Mouse (Mus musculus) retina, embryonic 14.5 days (tissue): ENCODE data around the gene Hs6st1.

Experiments
- DNase-seq: peaks from one replicate; pipeline ENCODE4 v3.0.0-alpha.2; 2015; ENCODE audit warnings: low spot score

Hs6st1 gene

DNA sequence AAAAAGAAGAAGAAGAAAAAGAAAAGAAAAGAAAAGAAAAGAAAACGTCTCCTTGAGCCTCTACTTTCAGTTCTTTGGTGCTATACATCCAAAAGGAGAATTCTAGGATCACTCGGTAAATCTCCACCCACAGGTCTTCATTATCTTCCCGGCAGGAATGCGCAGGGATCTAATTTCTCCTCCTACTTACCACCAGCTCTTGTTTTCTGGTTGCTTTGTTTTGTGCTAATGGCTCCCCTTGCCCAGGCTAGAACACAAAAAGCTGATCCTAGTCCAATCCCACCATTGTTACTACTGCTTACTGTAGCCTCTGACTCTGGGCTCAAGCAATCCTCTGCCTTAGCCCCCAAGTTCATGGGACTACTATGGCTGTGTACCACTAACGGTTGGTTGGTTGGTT is 16.9 kb downstream of the Hs6st1 start:
- DNase-seq: no peak

DNA sequence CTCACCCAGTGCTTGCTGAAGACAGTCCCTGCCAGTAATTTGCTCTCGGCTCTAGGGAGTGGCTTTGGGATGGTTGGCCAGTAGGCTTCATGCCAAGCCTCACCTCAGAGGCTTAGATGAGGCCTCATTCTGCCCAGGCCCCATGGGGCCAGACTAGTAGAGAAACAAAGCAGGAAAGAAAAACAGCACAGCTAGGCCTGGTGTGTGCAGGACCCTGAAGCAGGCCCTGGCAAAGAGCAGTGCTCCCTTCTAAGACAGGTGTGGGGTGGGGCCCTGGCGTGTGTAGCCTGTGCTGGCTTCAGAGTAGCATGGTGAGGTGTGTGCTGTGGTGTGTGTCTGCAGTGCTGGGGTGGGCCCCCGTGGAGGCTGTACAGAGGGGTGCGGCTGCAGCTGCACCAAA is 20.2 kb downstream of the Hs6st1 start:
- DNase-seq: no peak

DNA sequence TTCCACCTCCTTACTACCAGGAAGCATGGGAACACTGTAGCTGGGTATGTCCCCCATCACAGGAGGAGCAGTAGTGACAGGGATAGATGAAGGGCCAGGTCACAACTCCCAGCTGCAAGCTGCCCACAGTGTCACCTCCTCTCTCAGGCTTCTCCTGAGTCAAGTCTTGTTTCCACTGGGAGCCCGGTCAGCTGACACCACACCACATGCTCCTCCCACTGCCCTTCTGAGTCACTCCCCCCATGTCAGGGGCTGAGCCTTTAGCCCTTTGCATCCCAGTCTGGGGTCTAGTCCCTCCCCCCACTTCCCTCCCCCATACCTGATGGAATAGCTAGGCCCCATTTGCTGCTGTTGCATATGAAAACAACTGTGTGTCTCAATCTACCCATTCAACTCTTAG is 21.3 kb downstream of the Hs6st1 start:
- DNase-seq: no peak

DNA sequence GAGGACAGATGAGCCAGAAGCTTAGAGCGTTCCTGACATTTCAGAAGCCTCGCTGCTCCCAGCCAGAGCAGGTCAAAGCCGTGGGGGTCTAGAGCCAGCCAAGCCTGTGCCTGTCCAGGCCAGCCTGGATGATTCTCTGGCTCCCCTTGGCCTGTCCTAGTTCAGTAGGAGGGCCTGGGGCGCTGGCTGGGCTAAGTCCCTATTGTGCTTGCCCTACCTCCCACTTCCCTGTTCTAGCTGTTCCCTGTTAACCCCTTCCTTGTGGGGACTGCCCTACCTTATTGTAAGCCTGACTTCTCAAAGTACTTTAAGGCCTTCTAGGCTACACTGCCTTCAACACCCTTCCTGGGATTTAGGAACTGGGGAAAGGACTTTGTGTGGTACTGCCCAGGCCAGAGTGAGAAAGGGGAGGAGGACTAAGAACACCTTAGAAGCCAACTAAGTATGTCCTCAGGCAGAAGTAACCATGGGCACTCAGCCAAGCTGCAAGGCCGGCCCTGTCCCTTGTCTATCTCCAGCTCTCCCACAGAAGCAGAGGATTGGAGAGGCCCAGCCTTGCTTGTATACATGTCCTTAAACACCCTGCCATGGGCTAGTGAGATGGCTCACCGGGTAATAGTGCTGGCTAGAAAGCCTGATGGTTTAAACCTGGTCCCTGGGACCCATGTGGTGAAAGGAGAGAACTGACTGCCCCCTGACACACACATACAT is 22.0 kb downstream of the Hs6st1 start:
- no peak for DNase-seq

DNA sequence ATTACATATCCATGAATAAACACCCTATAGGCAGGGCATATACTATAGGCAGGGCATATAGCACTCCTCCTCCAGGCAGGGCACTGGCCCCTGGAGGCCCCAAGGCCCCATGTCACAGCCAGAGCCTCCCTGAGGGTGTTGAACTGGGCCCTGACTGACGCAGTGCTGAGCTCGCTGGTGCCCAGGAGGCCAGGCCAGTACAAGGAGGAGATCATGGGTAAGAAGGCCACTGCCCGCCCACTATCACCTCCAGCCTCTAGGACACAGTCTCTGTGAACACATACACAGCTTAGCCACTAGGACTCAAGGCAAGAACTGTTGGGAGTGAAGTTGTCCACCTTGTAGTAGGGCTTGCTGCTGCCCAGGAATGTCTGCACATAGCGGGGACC is 22.5 kb downstream of the Hs6st1 start:
- no peak for DNase-seq

DNA sequence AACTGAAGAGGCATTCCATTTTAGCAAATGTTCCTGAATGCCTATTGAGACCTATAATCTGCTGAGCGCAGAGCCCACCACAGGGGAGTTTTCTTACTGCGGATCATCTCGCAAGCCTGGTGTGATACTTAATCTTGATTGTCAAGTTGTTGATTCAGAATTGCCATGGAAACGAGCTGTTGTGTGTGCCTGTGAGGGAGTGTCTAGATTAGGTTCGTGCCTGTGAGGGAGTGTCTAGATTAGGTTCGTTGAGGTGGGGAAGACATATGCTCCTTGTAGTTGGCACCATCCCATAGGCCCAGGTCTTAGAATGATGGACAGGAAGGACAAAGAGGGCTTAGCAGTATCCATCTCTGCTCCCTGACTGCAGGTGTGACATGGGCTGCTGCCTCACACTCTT is 23.0 kb downstream of the Hs6st1 start:
- no peak for DNase-seq

DNA sequence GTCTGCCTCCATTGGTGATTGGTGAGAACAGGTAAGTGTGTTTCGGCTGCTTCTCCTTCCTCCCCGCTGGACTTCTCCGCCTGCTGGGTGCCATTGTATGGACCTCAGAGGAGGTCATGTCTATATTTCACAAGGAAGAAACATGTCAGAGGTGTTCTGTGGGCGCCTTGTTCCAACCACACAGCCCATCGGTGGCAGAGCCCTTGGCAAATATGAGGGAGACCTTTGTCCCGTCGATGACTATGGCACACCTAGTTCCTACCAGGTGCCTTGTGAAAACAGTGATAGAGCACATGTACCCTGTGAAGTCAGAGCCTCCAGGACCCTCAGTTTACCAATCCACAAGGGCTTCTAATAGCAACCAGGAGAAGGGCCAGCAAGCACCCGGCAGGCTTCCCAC is 25.5 kb downstream of the Hs6st1 start:
- DNase-seq: no peak

DNA sequence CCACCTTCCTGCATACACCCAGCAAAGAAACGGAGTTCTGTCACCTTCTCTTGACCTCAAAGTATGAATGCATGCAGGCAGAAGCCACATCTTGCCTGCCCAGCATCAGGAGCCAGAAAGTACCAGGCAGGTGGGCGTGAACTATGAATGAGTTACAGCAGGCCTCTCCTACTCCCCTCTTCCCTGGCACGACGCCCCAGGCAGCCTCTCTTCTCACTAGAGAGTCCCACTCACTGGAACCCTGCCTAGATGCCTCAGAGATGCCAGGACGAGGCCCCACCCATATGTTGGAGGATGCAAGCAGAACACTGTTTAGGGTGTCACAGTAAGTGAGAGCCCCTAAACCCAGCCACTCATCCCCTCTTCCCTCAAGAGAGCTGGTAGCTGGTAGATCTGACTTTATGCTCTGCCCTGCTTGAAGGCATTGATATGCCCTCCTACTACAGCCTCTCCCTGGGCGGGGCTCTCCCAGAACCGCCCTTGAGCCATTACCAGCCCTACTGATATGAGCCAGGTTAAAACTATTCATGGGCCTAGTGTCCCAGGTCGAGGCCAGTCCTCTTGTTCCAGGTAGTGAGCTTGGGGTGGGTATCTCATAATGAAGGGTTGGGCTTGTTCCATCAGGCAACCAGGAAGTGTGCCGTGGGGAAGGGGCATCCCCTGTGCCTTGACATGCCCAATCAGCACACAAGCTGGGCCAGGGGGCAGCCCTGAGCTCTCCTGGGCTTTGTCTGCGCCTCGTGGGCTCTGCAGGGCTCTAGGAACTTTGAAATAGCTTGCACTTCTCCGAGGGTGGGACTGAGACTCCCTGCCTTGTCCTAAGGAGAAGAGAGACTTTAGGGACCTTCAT is 27.4 kb downstream of the Hs6st1 start:
- DNase-seq: no peak

DNA sequence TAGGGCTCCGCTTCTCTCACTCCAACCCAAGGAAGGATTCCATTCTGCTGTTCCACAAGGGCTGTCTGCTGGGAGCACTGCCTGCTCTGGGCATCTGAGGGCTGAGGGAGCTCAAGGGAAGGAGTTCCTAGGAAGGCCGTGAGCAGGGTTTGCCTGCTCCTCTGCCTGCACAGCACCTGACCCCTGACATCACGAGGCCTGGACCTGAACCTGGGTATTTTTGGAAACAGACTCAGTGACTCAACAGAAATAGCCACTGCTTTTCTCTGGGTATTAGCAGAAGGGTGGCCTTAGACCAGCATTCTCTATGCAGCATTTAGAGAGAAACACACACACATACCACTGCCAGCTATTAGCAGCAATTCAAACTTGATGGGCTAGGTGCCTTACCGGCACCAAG is 30.2 kb downstream of the Hs6st1 start:
- DNase-seq: no peak

DNA sequence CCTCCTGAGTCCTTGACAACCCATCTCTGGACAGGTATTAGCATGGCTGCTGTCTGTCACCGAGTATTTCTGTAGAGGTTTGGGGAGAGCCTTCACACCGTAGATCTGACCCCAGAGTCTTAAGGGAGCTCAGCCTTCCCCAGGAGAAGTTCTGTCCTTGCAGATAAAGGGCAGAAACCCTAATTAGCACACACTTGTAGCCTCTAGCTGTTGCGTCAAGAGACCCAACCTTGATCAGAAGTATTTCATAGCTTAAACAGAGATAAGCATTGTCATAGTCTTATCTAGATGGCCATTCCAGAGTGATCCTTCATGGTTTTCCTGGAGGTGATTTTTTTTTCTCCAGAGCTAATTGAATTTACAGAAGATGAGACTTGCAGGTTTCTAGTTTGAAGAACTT is 32.2 kb downstream of the Hs6st1 start:
- no peak for DNase-seq

DNA sequence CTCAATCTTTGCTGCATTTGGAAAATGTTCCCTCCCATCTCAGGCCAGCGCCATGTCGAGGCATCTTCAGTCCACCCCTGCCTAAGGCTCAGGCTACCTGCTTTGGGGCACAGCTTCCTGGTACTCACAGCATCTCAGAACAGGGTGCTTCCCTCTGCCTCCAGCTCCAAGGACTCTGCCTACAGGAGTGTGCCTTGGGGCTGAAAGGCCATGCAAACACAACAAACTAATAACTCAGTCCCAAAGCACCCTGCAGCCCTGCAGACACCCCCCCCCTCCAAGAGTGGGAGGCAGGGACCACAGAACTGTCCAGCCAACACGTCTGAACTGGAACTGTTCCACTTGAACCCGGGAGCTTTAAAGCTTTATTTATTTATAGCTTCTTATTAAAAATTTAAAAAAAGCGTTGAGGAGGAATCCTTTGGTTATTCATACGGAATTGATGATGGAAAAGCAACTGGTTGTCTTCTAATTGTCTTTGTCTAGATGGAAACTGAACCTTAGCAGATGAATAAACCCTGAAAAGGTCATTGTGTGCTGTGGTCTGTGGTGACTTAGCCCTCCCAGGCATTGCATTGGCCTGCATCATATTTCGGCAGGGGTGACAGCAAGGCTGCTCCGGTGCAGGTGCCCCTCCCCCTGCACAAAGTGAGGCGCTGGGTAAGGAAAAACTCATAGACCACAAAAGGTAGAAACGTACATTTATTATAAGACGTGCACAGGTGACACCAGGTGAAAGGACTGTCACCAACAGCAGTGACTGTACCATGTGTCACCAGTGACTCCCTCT is 37.9 kb downstream of the Hs6st1 start:
- DNase-seq: no peak

DNA sequence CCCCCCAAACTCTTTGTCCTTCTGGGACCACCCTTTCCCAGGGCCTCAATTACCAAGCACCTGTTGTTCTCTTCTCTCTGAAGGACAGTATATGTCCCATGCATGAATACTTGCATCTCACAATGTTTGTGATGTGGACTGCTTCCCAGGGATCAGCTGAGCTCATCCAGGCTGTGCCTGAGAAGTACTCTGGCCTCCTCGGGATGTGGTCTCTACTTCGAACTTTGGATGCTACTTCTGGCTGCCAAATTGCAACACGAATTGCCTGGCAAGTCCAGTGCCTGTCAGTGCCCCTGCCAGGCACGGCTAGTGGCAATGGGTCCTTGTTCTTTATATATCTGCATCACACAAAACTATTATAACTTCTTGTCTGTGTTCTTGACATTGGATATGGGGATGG is 41.8 kb downstream of the Hs6st1 start:
- no peak for DNase-seq

DNA sequence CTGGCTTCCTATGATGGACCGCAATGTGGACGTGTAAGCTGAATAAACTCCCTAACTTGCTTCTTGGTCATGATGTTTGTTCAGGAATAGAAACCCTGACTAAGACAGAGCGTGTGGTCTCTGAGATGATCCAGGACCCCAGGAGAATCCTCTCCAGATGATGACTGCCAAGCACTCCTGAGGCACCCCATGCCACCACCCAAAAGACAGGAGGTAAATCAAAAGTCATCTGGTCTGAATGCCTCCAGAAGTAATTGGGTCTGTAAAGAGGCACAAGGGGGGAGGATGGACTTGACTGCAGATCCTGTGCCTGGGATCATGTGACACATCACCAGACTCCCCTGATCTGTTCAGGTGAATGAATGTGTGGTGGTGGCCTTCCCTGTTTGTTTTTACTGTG is 44.5 kb downstream of the Hs6st1 start:
- DNase-seq: no peak

DNA sequence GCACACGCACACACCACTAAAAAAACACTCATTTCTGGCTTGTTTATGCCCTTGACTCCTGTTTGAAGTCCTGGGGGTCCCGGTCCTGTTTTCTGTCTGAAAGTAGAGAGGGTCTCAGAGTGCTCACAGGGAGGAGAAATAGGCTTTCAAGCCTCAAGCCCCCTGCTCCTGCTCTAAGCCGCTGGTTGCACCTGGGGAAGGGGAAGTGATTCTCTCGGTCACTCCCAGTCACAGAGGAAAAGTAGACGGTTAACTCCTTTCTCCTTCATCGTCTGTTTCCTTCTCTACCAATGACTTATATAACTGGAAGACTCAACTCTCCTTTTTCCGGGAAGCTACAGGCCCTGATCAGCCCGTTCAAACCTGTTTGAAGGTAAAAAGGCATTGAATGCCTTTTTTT is 45.5 kb downstream of the Hs6st1 start:
- no peak for DNase-seq

DNA sequence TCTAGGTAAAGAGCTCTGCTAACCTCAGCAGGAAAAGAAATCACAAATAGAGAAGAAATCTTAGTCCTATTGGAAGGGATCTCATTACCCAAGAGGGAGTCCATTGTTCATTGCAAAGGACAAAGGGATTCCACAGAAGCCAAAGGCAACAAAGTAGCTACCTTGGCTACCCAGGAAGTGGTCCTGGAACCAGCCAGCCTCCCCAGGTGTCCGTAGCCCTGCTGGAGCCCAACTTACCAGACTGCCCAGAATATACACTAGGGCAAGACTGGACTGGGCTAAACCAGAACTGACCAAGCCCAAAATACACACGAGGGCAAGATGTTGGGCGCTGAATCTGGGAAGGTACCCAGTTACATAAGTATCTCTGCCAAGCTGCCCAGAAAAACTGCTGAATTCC is 46.6 kb downstream of the Hs6st1 start:
- no peak for DNase-seq

DNA sequence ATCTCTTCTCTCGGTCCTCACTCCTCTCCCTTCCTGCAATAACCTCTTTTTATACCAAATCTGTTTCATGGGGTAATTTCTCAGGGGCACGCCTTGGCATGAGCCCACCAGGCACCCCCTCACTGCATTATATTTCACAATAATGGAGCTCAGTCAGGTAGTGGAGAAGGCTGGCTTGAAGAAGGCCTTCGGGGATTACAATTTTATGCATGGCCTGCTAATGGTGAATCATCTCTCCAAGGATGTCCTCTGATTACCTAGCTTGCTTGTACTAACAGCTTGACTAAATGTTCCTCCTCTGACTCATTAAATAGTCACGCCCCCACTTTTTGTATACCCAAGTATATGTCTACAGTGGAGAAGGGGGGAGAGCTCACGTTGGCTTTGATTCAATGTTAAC is 48.3 kb downstream of the Hs6st1 start:
- peak; percentile 18 for DNase-seq

DNA sequence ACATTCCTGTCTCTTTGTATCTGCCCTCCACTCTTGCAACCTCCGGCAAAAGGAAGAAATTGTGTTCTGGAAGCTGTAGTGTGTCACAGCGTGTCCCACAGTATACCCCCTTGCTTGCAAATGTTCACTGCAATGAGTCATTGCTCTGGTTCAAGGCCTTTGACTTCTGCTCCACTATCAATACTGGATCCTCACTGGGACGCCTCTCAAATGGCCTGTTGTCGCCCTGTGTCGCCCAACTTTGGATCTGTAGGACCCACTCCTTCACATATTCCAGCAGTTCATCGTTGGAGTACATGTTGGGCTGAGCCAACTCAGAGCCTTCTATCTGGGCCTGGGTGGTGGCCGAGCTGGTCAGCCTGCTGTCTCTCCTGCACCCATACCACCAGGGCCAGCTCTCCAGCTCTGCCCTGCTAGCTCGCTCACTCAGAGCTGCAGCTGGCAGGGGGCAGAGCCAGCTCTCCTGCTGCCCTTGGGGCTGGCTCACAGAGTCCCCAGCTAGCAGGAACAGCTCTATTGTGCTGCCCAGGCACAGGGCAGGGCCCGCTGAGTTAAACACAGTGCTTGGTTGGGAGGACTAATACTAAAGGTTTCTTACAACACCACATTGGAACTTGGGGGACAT is 50.0 kb downstream of the Hs6st1 start:
- no peak for DNase-seq

DNA sequence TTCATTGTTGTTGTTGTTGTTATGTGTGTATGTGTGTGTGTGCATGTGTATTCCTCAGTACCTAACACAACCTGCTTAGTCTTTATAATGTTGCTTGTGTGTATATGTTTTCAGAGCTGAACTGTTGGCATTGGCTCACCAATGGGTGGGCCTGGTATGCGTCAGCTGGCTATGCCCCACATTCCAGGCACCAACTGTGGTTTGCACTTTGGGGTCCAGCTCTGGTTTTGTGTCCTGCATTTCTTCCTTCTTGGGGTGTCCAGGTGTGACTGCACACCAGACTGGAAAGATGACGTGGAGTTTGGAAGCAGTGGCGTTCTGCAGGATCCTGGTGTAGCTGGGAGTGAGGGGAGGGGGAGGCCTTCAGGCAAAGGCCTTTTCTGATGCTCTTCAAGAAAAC is 50.8 kb downstream of the Hs6st1 start:
- DNase-seq: no peak

DNA sequence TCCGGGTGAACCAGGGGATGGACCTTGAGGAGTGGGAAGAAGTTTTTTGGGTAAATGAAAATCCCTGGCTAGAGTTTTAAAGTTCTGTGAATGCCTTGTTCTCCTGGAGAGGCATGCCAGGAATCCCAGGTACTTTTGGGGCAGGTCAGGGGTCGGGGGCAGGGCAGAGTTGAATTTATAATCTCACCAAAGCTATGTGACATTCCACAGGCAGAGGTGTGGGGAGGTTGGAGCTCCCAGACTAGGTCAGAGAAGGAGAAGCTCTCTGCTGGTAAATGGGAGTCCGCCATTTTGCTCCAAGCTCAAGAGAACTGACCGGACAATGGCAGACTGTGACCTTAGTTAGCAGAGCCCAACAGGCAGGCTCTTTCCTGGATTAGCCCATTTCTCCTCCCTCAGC is 51.2 kb downstream of the Hs6st1 start:
- no peak for DNase-seq

DNA sequence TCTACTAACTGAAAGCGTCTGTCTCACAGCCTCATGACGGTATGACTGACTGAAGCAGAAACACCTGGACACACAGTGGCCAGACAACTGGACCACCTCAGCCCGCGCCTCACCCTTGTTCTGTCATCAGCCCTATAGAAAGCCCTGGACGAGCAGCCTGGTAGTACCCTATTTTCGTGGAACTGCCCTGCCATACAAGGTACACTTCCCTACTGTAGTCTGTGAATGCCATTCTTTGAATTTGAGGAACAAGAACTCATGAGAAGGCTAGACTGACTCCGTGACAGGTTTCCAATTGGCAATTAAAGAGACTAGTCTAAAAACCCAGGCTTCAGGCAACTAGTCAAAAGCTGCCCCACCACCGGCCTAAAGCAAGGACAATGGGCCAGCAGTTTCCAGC is 53.0 kb downstream of the Hs6st1 start:
- no peak for DNase-seq

DNA sequence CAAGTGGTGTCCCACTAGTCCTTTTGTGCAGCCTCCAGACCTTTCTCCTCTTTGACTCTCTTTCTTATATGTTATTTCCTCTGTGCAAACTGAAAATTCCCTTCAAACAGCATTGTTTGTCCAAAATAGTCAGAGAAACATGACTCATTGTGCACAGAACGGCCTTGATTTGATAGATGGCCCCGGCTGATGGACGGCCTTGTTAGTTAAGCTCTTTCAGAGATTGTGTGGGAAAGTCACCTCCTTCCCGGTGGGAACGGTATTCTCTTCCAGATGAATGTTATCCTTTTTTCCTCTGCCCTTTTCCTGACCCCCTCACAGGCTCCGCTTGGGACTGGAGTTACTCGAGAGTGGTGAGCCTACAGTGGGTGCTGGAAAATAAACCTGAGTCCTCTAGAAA is 56.9 kb downstream of the Hs6st1 start:
- DNase-seq: no peak

DNA sequence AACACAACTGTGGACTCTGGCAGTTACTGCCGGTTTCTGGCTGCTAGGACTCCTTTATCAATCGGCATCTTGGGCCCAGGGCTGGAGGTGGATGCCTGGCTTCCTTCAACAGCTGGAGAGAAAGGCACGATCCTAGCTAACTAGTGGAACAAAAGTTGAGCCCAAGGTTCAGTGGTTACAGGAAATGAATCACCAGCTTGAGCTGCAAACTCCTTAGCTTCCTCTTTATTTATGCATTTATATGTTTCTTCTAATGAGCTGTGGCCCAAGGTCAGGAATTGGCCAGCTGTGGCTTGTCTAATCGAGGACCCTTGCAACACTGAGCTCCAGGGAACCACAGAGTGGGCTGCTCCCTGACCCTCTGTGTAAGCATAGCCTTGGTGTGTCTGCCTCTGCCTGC is 60.9 kb downstream of the Hs6st1 start:
- no peak for DNase-seq

DNA sequence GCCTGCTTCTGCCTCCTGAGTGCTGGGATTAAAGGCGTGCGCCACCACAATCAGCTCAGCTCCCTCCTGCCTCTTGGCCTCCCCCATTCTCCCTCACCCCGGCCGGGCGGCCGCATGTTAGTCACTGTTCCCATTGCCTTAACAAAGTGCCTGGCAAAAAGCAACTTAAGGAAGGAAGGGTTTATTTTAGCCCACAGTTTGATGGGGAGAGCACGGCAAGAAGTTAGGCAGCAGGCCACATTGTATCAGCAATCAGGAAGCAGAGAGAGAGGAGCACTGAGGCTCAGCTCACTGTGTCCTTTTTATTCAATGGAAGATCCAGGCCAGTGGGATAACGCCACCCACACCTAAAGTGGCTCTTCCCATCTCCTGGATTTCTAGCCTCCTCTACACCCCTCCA is 61.7 kb downstream of the Hs6st1 start:
- no peak for DNase-seq
